Mouse (Mus musculus): ENCODE data around the gene Dlgap3.
A peak's percentile ranks its signal among the peaks of the same experiment; 100 is the strongest.

Dlgap3 gene

DNA sequence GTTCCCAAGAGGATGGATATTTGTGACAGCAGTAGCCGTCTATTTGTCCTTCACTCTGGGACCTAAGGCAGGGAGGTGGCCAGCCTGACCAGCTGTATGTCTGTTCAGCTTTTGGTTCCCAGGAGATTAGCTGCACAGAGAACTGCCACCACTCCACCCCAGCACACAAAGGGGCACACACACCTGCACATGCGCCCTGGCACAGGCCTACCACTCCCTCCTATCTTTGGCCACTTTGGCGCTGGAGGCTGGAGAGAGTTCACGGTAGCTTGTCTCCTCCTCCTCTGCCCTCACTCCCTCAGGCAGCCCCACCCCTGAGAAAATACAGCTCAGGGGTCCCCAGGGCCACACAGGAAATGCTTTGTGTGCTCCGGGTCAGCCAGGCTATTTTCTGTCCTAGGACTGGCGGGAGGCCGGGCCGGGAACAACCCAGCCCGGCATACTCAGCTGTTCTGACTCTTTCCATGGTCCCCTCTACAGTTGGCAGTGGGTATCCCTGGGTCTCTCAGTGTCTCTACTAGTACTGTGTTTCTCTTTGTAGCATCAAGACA, 109.5 kb downstream of the Dlgap3 start:
- DNase-seq, result peak; percentile 64

DNA sequence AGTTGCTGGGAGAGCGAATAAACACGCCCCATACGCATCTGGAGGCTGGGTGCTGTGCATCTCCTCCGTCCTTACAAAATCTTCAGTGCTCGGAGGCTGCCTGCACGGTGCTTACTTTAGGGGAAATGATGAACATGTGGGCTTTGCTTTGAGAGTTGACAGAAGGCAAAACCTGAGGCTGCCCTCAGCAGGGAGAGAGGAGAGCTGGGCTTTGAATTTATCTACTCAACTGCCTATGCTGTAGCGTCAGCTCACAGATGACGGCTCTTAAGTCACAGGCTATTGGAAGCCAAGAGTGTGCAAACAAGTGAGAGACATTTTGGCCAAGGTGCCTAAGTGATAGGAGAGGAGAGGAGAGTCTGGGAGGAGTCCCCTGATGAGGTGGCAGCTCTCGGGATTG, 110.2 kb downstream of the Dlgap3 start:
- no peak for DNase-seq
